Mouse (Mus musculus) myocyte (in vitro differentiated cells): ENCODE measurements around the gene Irf7. TPM values are rescaled to one million over a fixed set of nuclear protein-coding genes. Genes with fewer than 3 reads are reported as not detected.

ENCODE experiments used
- H3K27me3 ChIP-seq: one replicate; pipeline ENCODE4 v1.6.1; 2011; ENCODE audit not compliant: control insufficient read depth, insufficient read depth, insufficient read length
- H3K36me3 ChIP-seq: one replicate; pipeline ENCODE4 v1.6.1; 2011; ENCODE audit not compliant: control insufficient read depth, insufficient read depth
- H3K4me2 ChIP-seq: one replicate; pipeline ENCODE4 v1.6.1; 2011; ENCODE audit warnings: low read depth, control low read depth
- H3K4me3 ChIP-seq: one replicate; pipeline ENCODE4 v1.5.1; 2011; ENCODE audit warnings: mild to moderate bottlenecking, control low read depth, moderate library complexity
- H3K79me2 ChIP-seq: one replicate; pipeline ENCODE4 v1.6.1; 2011; ENCODE audit not compliant: control insufficient read depth, insufficient read depth
- H3ac ChIP-seq: one replicate; pipeline ENCODE4 v1.6.1; 2011; ENCODE audit not compliant: control insufficient read depth, insufficient read length
- CEBPB ChIP-seq: IDR thresholded peaks from 2 replicates; pipeline ENCODE4 v1.6.1; 2011; ENCODE audit warnings: mild to moderate bottlenecking, moderate library complexity; ENCODE audit not compliant: poor library complexity, insufficient read depth, severe bottlenecking
- E2F4 ChIP-seq: IDR thresholded peaks from one replicate; pipeline ENCODE4 v1.6.1; 2011; ENCODE audit warnings: mild to moderate bottlenecking, control low read depth, moderate library complexity; ENCODE audit not compliant: insufficient read depth
- MAX ChIP-seq: IDR thresholded peaks from one replicate; pipeline ENCODE4 v1.6.1; 2011; ENCODE audit warnings: low read depth, mild to moderate bottlenecking, control low read depth
- MYOD1 ChIP-seq, 3 experiments: IDR thresholded peaks; one replicate each; pipeline ENCODE4 v1.6.1; 2011; ENCODE audit warnings: control low read depth in 2 of 3, low read depth in 2 of 3, mild to moderate bottlenecking in 2 of 3, moderate library complexity in 1 of 3; ENCODE audit not compliant: insufficient read length in 2 of 3, control insufficient read depth in 1 of 3
- MYOG ChIP-seq, 3 experiments: IDR thresholded peaks; one replicate each; pipeline ENCODE4 v1.6.1; 2011; ENCODE audit warnings: control low read depth in 2 of 3, low read depth in 2 of 3, mild to moderate bottlenecking in 2 of 3; ENCODE audit not compliant: insufficient read length in 2 of 3, control insufficient read depth in 1 of 3, insufficient read depth in 1 of 3
- POLR2A ChIP-seq: IDR thresholded peaks from one replicate; pipeline ENCODE4 v1.6.1; 2011; ENCODE audit warnings: low read depth, mild to moderate bottlenecking, control low read depth, moderate library complexity; ENCODE audit not compliant: insufficient read length
- POLR2AphosphoS2 ChIP-seq: IDR thresholded peaks from one replicate; pipeline ENCODE4 v1.6.1; 2011; ENCODE audit warnings: low read depth, control low read depth; ENCODE audit not compliant: insufficient read length
- REST ChIP-seq: IDR thresholded peaks from one replicate; pipeline ENCODE4 v1.6.1; 2011; ENCODE audit warnings: mild to moderate bottlenecking, control low read depth, moderate library complexity; ENCODE audit not compliant: insufficient read depth, insufficient read length
- SRF ChIP-seq: IDR thresholded peaks from one replicate; pipeline ENCODE4 v1.6.1; 2011; ENCODE audit warnings: low read depth; ENCODE audit not compliant: control insufficient read depth, insufficient read length
- TCF12 ChIP-seq: IDR thresholded peaks from one replicate; pipeline ENCODE4 v1.6.1; 2011; ENCODE audit warnings: mild to moderate bottlenecking, control low read depth; ENCODE audit not compliant: poor library complexity, insufficient read depth, severe bottlenecking
- TCF3 ChIP-seq: IDR thresholded peaks from one replicate; pipeline ENCODE4 v1.6.1; 2011; ENCODE audit warnings: low read depth, control low read depth; ENCODE audit not compliant: insufficient read length
- USF1 ChIP-seq: IDR thresholded peaks from one replicate; pipeline ENCODE4 v1.6.1; 2011; ENCODE audit warnings: low read depth, mild to moderate bottlenecking, control low read depth, moderate library complexity
- polyA plus RNA-seq: library from polyadenylated mRNA; unstranded; fragments of >200 nt; fragmentation: generic; extraction: Trizol; gene quantifications from one replicate; pipeline ENCODE4 v1.2.1, GENCODE M21; 2012; ENCODE audit warnings: missing spikeins

Irf7 gene
- polyA plus RNA-seq, 1 experiment, result 0.97 TPM

- TF ChIP-seq MAX (no peak), MYOG (IDR thresholded peaks at IDR 0.05; ENCODE audit: control insufficient read depth in 1 of 3, insufficient read depth in 1 of 3, insufficient read length in 2 of 3, low read depth in 2 of 3) (no peak), USF1 (no peak), TCF3 (no peak), E2F4 (no peak), CEBPB (no peak)
- peaks cover 67% of the 10 kb centered on the region for H3K79me2 ChIP-seq
- no peak overlapping the region for H3ac ChIP-seq
- no peak overlapping the region for H3K4me3 ChIP-seq
- no peaks in the 10 kb centered on the region for H3K27me3 ChIP-seq
- peaks cover 38% of the 10 kb centered on the region for H3K36me3 ChIP-seq
- peak overlapping the region; percentile 97 for H3K4me2 ChIP-seq
Measured at GRCm38 (mm10) chr7:141231111-141231510, 35.2 kb downstream of the Irf7 start.

- Histone ChIP-seq H3K4me3 (peak overlapping the region; percentile 80), H3K4me2 (peak overlapping the region; percentile 97), H3K27me3 (no peaks in the 10 kb centered on the region), H3K79me2 (peaks cover 64% of the 10 kb centered on the region), H3ac (no peak overlapping the region), H3K36me3 (peaks cover 37% of the 10 kb centered on the region)
- TF ChIP-seq SRF (no peak), USF1 (no peak), MYOD1 (IDR thresholded peaks at IDR 0.05; ENCODE audit: control insufficient read depth in 1 of 3, insufficient read length in 2 of 3, low read depth in 2 of 3) (no peak), TCF3 (no peak), MYOG (IDR thresholded peaks at IDR 0.05; ENCODE audit: control insufficient read depth in 1 of 3, insufficient read depth in 1 of 3, insufficient read length in 2 of 3, low read depth in 2 of 3) (peak in 1 of 3 experiments; percentile 71)
Measured at GRCm38 (mm10) chr7:141230570-141230969, 35.7 kb downstream of the Irf7 start.

GRCm38 (mm10) chr7:141229702-141230101 lies 36.6 kb downstream of the Irf7 start:
- peak overlapping the region; percentile 80 for H3K4me3 ChIP-seq
- H3K4me2 ChIP-seq, result peak overlapping the region; percentile 97
- peaks cover 58% of the 10 kb centered on the region for H3K79me2 ChIP-seq
- TF ChIP-seq REST (no peak), MYOG (IDR thresholded peaks at IDR 0.05; ENCODE audit: control insufficient read depth in 1 of 3, insufficient read depth in 1 of 3, insufficient read length in 2 of 3, low read depth in 2 of 3) (no peak), MAX (no peak), POLR2AphosphoS2 (no peak), TCF3 (no peak)
- H3K36me3 ChIP-seq, result peaks cover 29% of the 10 kb centered on the region
- peak overlapping the region; percentile 75 for H3ac ChIP-seq
- H3K27me3 ChIP-seq, result no peaks in the 10 kb centered on the region

GRCm38 (mm10) chr7:141228279-141229067 lies 37.8 kb downstream of the Irf7 start, which contains the start of gene Phrf1:
Phrf1 (plus strand) TSS chr7:141228784.
- Histone ChIP-seq H3ac (peak within 1 kb of the TSS; percentile 75), H3K4me3 (peak within 1 kb of the TSS; percentile 80), H3K79me2 (peaks cover 48% of the 10 kb centered on the region), H3K36me3 (peaks cover 18% of the 10 kb centered on the region), H3K4me2 (peak within 1 kb of the TSS; percentile 97), H3K27me3 (no peaks in the 10 kb centered on the region)
- TF ChIP-seq MYOD1 (IDR thresholded peaks at IDR 0.05; ENCODE audit: control insufficient read depth in 1 of 3, insufficient read length in 2 of 3, low read depth in 2 of 3), result peak in 1 of 3 experiments; percentile 15
- peak; percentile 73 for TF ChIP-seq POLR2A
- TF ChIP-seq MYOG (IDR thresholded peaks at IDR 0.05; ENCODE audit: control insufficient read depth in 1 of 3, insufficient read depth in 1 of 3, insufficient read length in 2 of 3, low read depth in 2 of 3), result no peak
- peak; percentile 70 for TF ChIP-seq POLR2AphosphoS2
- TF ChIP-seq E2F4, result peak; percentile 1

- peak overlapping the region; percentile 75 for H3ac ChIP-seq
- no peak for TF ChIP-seq E2F4
- no peak for TF ChIP-seq POLR2A
- no peak for TF ChIP-seq CEBPB
- TF ChIP-seq SRF, result no peak
- no peak for TF ChIP-seq MYOD1 (IDR thresholded peaks at IDR 0.05; ENCODE audit: control insufficient read depth in 1 of 3, insufficient read length in 2 of 3, low read depth in 2 of 3)
- TF ChIP-seq POLR2AphosphoS2, result no peak
- TF ChIP-seq TCF12, result no peak
- TF ChIP-seq USF1, result no peak
- TF ChIP-seq MYOG (IDR thresholded peaks at IDR 0.05; ENCODE audit: control insufficient read depth in 1 of 3, insufficient read depth in 1 of 3, insufficient read length in 2 of 3, low read depth in 2 of 3), result no peak
- TF ChIP-seq REST, result no peak
- no peak for TF ChIP-seq TCF3
- no peak for TF ChIP-seq MAX
- peak overlapping the region; percentile 80 for H3K4me3 ChIP-seq
- H3K27me3 ChIP-seq, result no peaks in the 10 kb centered on the region
- peaks cover 11% of the 10 kb centered on the region for H3K36me3 ChIP-seq
- H3K4me2 ChIP-seq, result peak overlapping the region; percentile 46
- peaks cover 41% of the 10 kb centered on the region for H3K79me2 ChIP-seq
Measured at GRCm38 (mm10) chr7:141227796-141228195, 38.5 kb downstream of the Irf7 start.
